21 mouse cellular contexts compared by ENCODE assay signal in genomic region chr2:76928298-76928697, GRCm38 (mm10). TPM values are rescaled to one million over a fixed set of nuclear protein-coding genes. Genes with fewer than 3 reads are reported as not detected.
A peak's percentile ranks its signal among the peaks of the same experiment; 100 is the strongest.
DNase-seq lines count a peak whose midpoint lies in the region; ATAC-seq and TF ChIP-seq lines count a peak whose summit lies in the region.
"Had no signal": no experiment of that assay in that cellular context is flagged by ENCODE, and none has a peak within 500 bp of the region (broad histone marks: within the 10 kb centered on the region; RNA-seq: fewer than 3 reads in every experiment).

No protein-coding gene starts in this region.

- ATAC-seq in forebrain, embryonic 13.5 days, result peak; percentile 7; the same call in 1 of the 2 replicates
- no peak for ATAC-seq in forebrain, embryonic 15.5 days (replicated peaks)
- ATAC-seq in heart, embryonic 16.5 days (replicated peaks; ENCODE audit: extremely low read depth, insufficient read depth, low FRiP score), result peak; percentile 25
- peak; percentile 73 for ATAC-seq in intestine, postnatal 0 days
- ATAC-seq: midbrain, embryonic 16.5 days had no signal

- WGBS in forebrain, embryonic 13.5 days, result 86% methylated on average over 7 of the region's 7 CpGs
- 79% methylated on average over 7 of the region's 7 CpGs for WGBS in forebrain, embryonic 15.5 days
- 32% methylated on average over 7 of the region's 7 CpGs for WGBS in heart, embryonic 16.5 days
- 43% methylated on average over 7 of the region's 7 CpGs for WGBS in heart, embryonic 10.5 days
- 42% methylated on average over 7 of the region's 7 CpGs for WGBS in intestine, postnatal 0 days

- H3K36me3 ChIP-seq in forebrain, embryonic 13.5 days (ENCODE audit: poor library complexity, severe bottlenecking), result no peaks in the 10 kb centered on the region
- H3K36me3 ChIP-seq in forebrain, embryonic 15.5 days, result no peaks in the 10 kb centered on the region
- H3K36me3 ChIP-seq in heart, embryonic 16.5 days (ENCODE audit: control insufficient read depth, insufficient read depth), result peaks cover 30% of the 10 kb centered on the region
- H3K36me3 ChIP-seq in heart, embryonic 10.5 days, result peaks cover 87% of the 10 kb centered on the region
- no peaks in the 10 kb centered on the region for H3K36me3 ChIP-seq in intestine, postnatal 0 days (ENCODE audit: control insufficient read depth, insufficient read depth)
- H3K36me3 ChIP-seq: embryonic facial prominence, embryonic 15.5 days; hindbrain, embryonic 12.5 days; limb, embryonic 15.5 days; liver, embryonic 15.5 days; lung, embryonic 15.5 days; midbrain, embryonic 10.5 days had no signal

- TF ChIP-seq CTCF in intestine, postnatal 0 days (IDR thresholded peaks at IDR 0.05; ENCODE audit: low read depth), result no peak

- H3K4me1 ChIP-seq in forebrain, embryonic 13.5 days, result no peaks in the 10 kb centered on the region
- H3K4me1 ChIP-seq in forebrain, embryonic 15.5 days, result no peaks in the 10 kb centered on the region
- peaks cover 21% of the 10 kb centered on the region for H3K4me1 ChIP-seq in heart, embryonic 16.5 days (ENCODE audit: control insufficient read depth, insufficient read depth, low read length)
- peaks cover 7% of the 10 kb centered on the region; the same call in 1 of the 2 replicates for H3K4me1 ChIP-seq in heart, embryonic 10.5 days
- H3K4me1 ChIP-seq in intestine, postnatal 0 days (replicated peaks; ENCODE audit: control insufficient read depth, insufficient read depth, low read length), result no peaks in the 10 kb centered on the region
- H3K4me1 ChIP-seq: embryonic facial prominence, embryonic 15.5 days; hindbrain, embryonic 12.5 days; limb, embryonic 15.5 days; liver, embryonic 15.5 days; lung, embryonic 15.5 days; midbrain, embryonic 10.5 days had no signal

- no peaks in the 10 kb centered on the region for H3K9me3 ChIP-seq in forebrain, embryonic 13.5 days (replicated peaks)
- H3K9me3 ChIP-seq in forebrain, embryonic 15.5 days, result no peaks in the 10 kb centered on the region
- H3K9me3 ChIP-seq in heart, embryonic 16.5 days (replicated peaks; ENCODE audit: control insufficient read depth, low read length), result no peaks in the 10 kb centered on the region
- no peaks in the 10 kb centered on the region for H3K9me3 ChIP-seq in heart, embryonic 10.5 days
- H3K9me3 ChIP-seq in intestine, postnatal 0 days (ENCODE audit: control insufficient read depth), result no peaks in the 10 kb centered on the region
- H3K9me3 ChIP-seq: embryonic facial prominence, embryonic 15.5 days; hindbrain, embryonic 12.5 days; limb, embryonic 15.5 days; liver, embryonic 15.5 days; lung, embryonic 15.5 days; midbrain, embryonic 10.5 days had no signal

- H3K4me2 ChIP-seq in forebrain, embryonic 13.5 days, result no peak overlapping the region
- H3K4me2 ChIP-seq in forebrain, embryonic 15.5 days (replicated peaks), result no peak overlapping the region
- no peak overlapping the region for H3K4me2 ChIP-seq in heart, embryonic 16.5 days (ENCODE audit: low read depth, low read length)
- H3K4me2 ChIP-seq in intestine, postnatal 0 days (replicated peaks; ENCODE audit: low read depth), result no peak overlapping the region
- H3K4me2 ChIP-seq: embryonic facial prominence, embryonic 15.5 days; hindbrain, embryonic 12.5 days; limb, embryonic 15.5 days; liver, embryonic 15.5 days; lung, embryonic 15.5 days had no signal

- no peaks in the 10 kb centered on the region for H3K27me3 ChIP-seq in forebrain, embryonic 13.5 days
- no peaks in the 10 kb centered on the region for H3K27me3 ChIP-seq in forebrain, embryonic 15.5 days
- no peaks in the 10 kb centered on the region for H3K27me3 ChIP-seq in heart, embryonic 16.5 days (ENCODE audit: control insufficient read depth, insufficient read depth, low read length)
- no peaks in the 10 kb centered on the region for H3K27me3 ChIP-seq in heart, embryonic 10.5 days (ENCODE audit: insufficient read depth, poor library complexity, severe bottlenecking)
- H3K27me3 ChIP-seq in intestine, postnatal 0 days (replicated peaks; ENCODE audit: control insufficient read depth, insufficient read depth, low read length), result no peaks in the 10 kb centered on the region
- H3K27me3 ChIP-seq: embryonic facial prominence, embryonic 15.5 days; hindbrain, embryonic 12.5 days; limb, embryonic 15.5 days; liver, embryonic 15.5 days; lung, embryonic 15.5 days had no signal

- H3K27ac ChIP-seq in forebrain, embryonic 13.5 days, result no peak overlapping the region
- no peak overlapping the region for H3K27ac ChIP-seq in forebrain, embryonic 15.5 days (replicated peaks)
- H3K27ac ChIP-seq in heart, embryonic 16.5 days (ENCODE audit: low read length), result no peak overlapping the region
- no peak overlapping the region for H3K27ac ChIP-seq in heart, embryonic 10.5 days
- no peak overlapping the region for H3K27ac ChIP-seq in intestine, postnatal 0 days (ENCODE audit: low read depth, low read length)
- H3K27ac ChIP-seq: embryonic facial prominence, embryonic 15.5 days; hindbrain, embryonic 12.5 days; kidney, postnatal 0 days; limb, embryonic 15.5 days; liver, embryonic 15.5 days; lung, embryonic 15.5 days; midbrain, embryonic 10.5 days had no signal

- H3K4me3 ChIP-seq in forebrain, embryonic 13.5 days, result no peak overlapping the region
- no peak overlapping the region for H3K4me3 ChIP-seq in forebrain, embryonic 15.5 days
- no peak overlapping the region for H3K4me3 ChIP-seq in heart, embryonic 16.5 days (ENCODE audit: low read length)
- no peak overlapping the region for H3K4me3 ChIP-seq in heart, embryonic 10.5 days
- H3K4me3 ChIP-seq in intestine, postnatal 0 days (ENCODE audit: low read depth, low read length), result no peak overlapping the region
- H3K4me3 ChIP-seq: embryonic facial prominence, embryonic 15.5 days; hindbrain, embryonic 12.5 days; limb, embryonic 15.5 days; liver, embryonic 15.5 days; lung, embryonic 15.5 days; midbrain, embryonic 10.5 days had no signal

- no peak overlapping the region for H3K9ac ChIP-seq in forebrain, embryonic 13.5 days
- no peak overlapping the region for H3K9ac ChIP-seq in forebrain, embryonic 15.5 days (replicated peaks)
- H3K9ac ChIP-seq in heart, embryonic 16.5 days (ENCODE audit: low read length), result no peak overlapping the region
- H3K9ac ChIP-seq in intestine, postnatal 0 days (ENCODE audit: low read depth, low read length), result no peak overlapping the region
- H3K9ac ChIP-seq: embryonic facial prominence, embryonic 15.5 days; hindbrain, embryonic 12.5 days; limb, embryonic 15.5 days; liver, embryonic 15.5 days; lung, embryonic 15.5 days had no signal

- DNase-seq in adrenal gland, adult (ENCODE audit: inconsistent age in 2 of 2, low spot score in 1 of 2), result peak; percentile 15 to 59
- no peak for DNase-seq in adrenal gland, postnatal 25 days
- no peak for DNase-seq in heart, embryonic 10.5 days (ENCODE audit: low spot score)
- no peak for DNase-seq in left cerebral cortex, adult 11 months (ENCODE audit: low spot score)
- DNase-seq: kidney, adult 2 months; lung, postnatal 4 days; right cerebral cortex, adult 18-20 months; right cerebral cortex, postnatal 4 days; thymus, postnatal 14 days had no signal

RNA-seq across cellular contexts. Expression of gene Ttn, which starts 54.0 kb away (rescaled TPM):
- 0.91 and 1.9 TPM in 2 replicates for total RNA-seq in adrenal gland, postnatal 25 days (2021)
- 0.29 and 0.40 TPM in 2 replicates for polyA plus RNA-seq in forebrain, embryonic 13.5 days (2015; fragmentation: Nextera tagmentation; extraction: Ambion mirVana)
- 0.38 and 1.0 TPM in 2 replicates for polyA plus RNA-seq in forebrain, embryonic 15.5 days (2015; fragmentation: Nextera tagmentation; extraction: Ambion mirVana)
- 717 and 788 TPM in 2 replicates for polyA plus RNA-seq in heart, embryonic 16.5 days (2015; fragmentation: Nextera tagmentation; extraction: Ambion mirVana)
- 356 and 545 TPM in 2 replicates for polyA plus RNA-seq in heart, embryonic 10.5 days (2016; fragmentation: Nextera tagmentation; extraction: Ambion mirVana)
- polyA plus RNA-seq in intestine, postnatal 0 days (2015; fragmentation: Nextera tagmentation; extraction: Ambion mirVana), result 0.01 and 0.20 TPM in 2 replicates

Comparison
In these comparisons a context has a peak if more than half of its experiments do, and no peak if none do; other contexts are left out.
1. DNase-seq: peak in adrenal gland, adult (2 of 2); none in adrenal gland, postnatal 25 days (single experiment), heart, embryonic 10.5 days (single experiment) and left cerebral cortex, adult 11 months (single experiment).
2. RNA of gene Ttn, which starts 54.0 kb away (polyA plus RNA-seq): 717 to 788 TPM in heart, embryonic 16.5 days and 356 to 545 TPM in heart, embryonic 10.5 days; 0.38 to 1.0 TPM in forebrain, embryonic 15.5 days, 0.29 to 0.40 TPM in forebrain, embryonic 13.5 days and 0.01 to 0.20 TPM in intestine, postnatal 0 days; every median in the first group is over 100 times any median in the second.